Mouse (Mus musculus) heart, embryonic 12.5 days (tissue): ENCODE data around the gene Ssbp4. TPM values are rescaled to one million over a fixed set of nuclear protein-coding genes. Genes with fewer than 3 reads are reported as not detected.

Experiments used
- ATAC-seq: fragments of 200-750 bp; cut with Nextera tagmentation; 2 replicates; pipeline ENCODE4 v1.8.0; 2017; ENCODE audit warnings: moderate TSS enrichment, moderate library complexity; ENCODE audit not compliant: insufficient number of reproducible peaks, low FRiP score
- H3K27ac ChIP-seq: fragments of 300-500 bp; sonication (generic); 2 replicates; pipeline ENCODE4 v1.5.1; 2016; ENCODE audit warnings: mild to moderate bottlenecking, moderate library complexity; ENCODE audit not compliant: poor library complexity, severe bottlenecking
- H3K27me3 ChIP-seq: fragments of 300-500 bp; sonication (generic); replicated peaks from 2 replicates; pipeline ENCODE4 v1.6.1; 2016; ENCODE audit warnings: mild to moderate bottlenecking, moderate library complexity
- H3K36me3 ChIP-seq: fragments of 300-500 bp; sonication (generic); 2 replicates; pipeline ENCODE4 v1.6.1; 2016; ENCODE audit warnings: mild to moderate bottlenecking, moderate library complexity
- H3K4me1 ChIP-seq: fragments of 300-500 bp; sonication (generic); replicated peaks from 2 replicates; pipeline ENCODE4 v1.6.1; 2016; ENCODE audit warnings: mild to moderate bottlenecking
- H3K4me2 ChIP-seq: fragments of 300-500 bp; sonication (generic); 2 replicates; pipeline ENCODE4 v1.6.1; 2016; ENCODE audit warnings: mild to moderate bottlenecking, moderate library complexity
- H3K4me3 ChIP-seq: fragments of 300-500 bp; sonication (generic); 2 replicates; pipeline ENCODE4 v1.5.1; 2016; ENCODE audit warnings: mild to moderate bottlenecking
- H3K9ac ChIP-seq: fragments of 300-500 bp; sonication (generic); 2 replicates; pipeline ENCODE4 v1.6.1; 2016; ENCODE audit warnings: mild to moderate bottlenecking, moderate library complexity
- H3K9me3 ChIP-seq: fragments of 300-500 bp; sonication (generic); replicated peaks from 2 replicates; pipeline ENCODE4 v1.6.1; 2016; ENCODE audit warnings: mild to moderate bottlenecking, moderate library complexity
- WGBS: fragments of 180-500 bp; shearing (Covaris S2); methylation state at CpG from one replicate; pipeline ENCODE4 v1.1.7; 2016; 5-methylcytosine and 5-hydroxymethylcytosine counted together
- polyA plus RNA-seq: library from polyadenylated mRNA; unstranded; fragments of >200 nt; fragmentation: Nextera tagmentation; extraction: Ambion mirVana; gene quantifications from 2 replicates; pipeline ENCODE4 v1.2.1, GENCODE M21; 2016

The Ssbp4 gene
- 76.0 and 78.6 TPM in 2 replicates for polyA plus RNA-seq

DNA sequence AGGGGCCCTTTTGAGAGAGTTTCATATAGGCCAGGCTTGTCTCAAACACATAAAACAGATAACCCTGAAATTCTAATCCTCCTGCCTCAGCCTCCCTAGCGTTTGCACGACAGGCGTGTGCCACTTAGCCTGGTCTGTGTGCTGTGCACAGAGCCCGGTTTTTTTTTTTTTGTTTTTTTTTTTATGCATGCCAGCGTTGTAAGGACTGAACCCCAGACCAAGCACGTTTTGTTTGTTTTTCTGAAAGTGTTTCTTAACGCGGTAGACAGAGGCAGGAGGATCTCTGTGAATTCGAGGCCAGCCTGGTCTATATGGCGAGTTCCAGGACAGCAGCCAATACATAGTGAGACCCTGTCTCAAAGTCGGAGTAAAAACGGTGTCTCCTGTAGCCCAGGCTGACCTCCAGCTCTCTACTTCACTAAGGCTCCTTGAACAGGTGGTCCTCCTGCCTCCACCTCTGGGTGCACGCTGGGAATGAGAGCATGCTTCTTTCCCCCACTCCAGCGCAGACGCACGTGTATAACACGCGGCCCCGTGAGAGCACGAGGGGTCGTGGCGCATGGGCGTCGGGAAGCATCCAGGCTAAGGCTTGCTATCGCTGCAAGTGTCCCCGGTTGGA is at the start of gene Ssbp4:
Gene Ssbp4 (minus strand): TSS at position 124 of the 619 bp plus-strand sequence.
- H3K27me3 ChIP-seq: no peaks in the 10 kb centered on the region
- no peaks in the 10 kb centered on the region for H3K36me3 ChIP-seq
- H3K4me3 ChIP-seq: peak within 1 kb of the TSS; percentile 93
- H3K4me2 ChIP-seq: peak within 1 kb of the TSS; percentile 99
- H3K27ac ChIP-seq: peak within 1 kb of the TSS; percentile 98
- H3K9me3 ChIP-seq: no peaks in the 10 kb centered on the region
- H3K9ac ChIP-seq: peak within 1 kb of the TSS; percentile 97
- ATAC-seq: 0 out of 2 replicates have a peak, but pooled peaks have one; percentile 1
- 5% methylated on average over 26 of the region's 26 CpGs for WGBS
- peaks cover 56% of the 10 kb centered on the region for H3K4me1 ChIP-seq

- peaks cover 37% of the 10 kb centered on the region for H3K36me3 ChIP-seq
- peak overlapping the region; percentile 84; the same call in 1 of the 2 replicates for H3K4me2 ChIP-seq
- H3K27ac ChIP-seq: no peak overlapping the region
- H3K4me3 ChIP-seq: no peak overlapping the region
- no peaks in the 10 kb centered on the region for H3K9me3 ChIP-seq
- H3K27me3 ChIP-seq: no peaks in the 10 kb centered on the region
- ATAC-seq: no peak
- H3K9ac ChIP-seq: peak overlapping the region; percentile 87
- 77% methylated on average over 2 of the region's 2 CpGs for whole genome bisulfite sequencing
- H3K4me1 ChIP-seq: peaks cover 24% of the 10 kb centered on the region
Observed at GRCm38 (mm10) chr8:70657739-70658138, 49.1 kb upstream of the Ssbp4 start.

GRCm38 (mm10) chr8:70657214-70657613 is 48.5 kb upstream of the Ssbp4 start:
- Histone ChIP-seq H3K27ac (no peak overlapping the region), H3K9ac (no peak overlapping the region), H3K4me3 (no peak overlapping the region), H3K4me1 (peaks cover 24% of the 10 kb centered on the region), H3K9me3 (no peaks in the 10 kb centered on the region), H3K36me3 (peaks cover 43% of the 10 kb centered on the region), H3K4me2 (no peak overlapping the region), H3K27me3 (no peaks in the 10 kb centered on the region)
- no peak for ATAC-seq
- 92% methylated on average over 3 of the region's 3 CpGs for WGBS

- Histone ChIP-seq H3K9me3 (no peaks in the 10 kb centered on the region), H3K27ac (no peak overlapping the region), H3K4me3 (no peak overlapping the region), H3K4me1 (peaks cover 24% of the 10 kb centered on the region), H3K4me2 (no peak overlapping the region), H3K27me3 (no peaks in the 10 kb centered on the region), H3K36me3 (peaks cover 52% of the 10 kb centered on the region), H3K9ac (no peak overlapping the region)
- 77% methylated on average over 13 of the region's 13 CpGs for WGBS
- no peak for ATAC-seq
Observed at GRCm38 (mm10) chr8:70656193-70656790, 47.6 kb upstream of the Ssbp4 start.

DNA sequence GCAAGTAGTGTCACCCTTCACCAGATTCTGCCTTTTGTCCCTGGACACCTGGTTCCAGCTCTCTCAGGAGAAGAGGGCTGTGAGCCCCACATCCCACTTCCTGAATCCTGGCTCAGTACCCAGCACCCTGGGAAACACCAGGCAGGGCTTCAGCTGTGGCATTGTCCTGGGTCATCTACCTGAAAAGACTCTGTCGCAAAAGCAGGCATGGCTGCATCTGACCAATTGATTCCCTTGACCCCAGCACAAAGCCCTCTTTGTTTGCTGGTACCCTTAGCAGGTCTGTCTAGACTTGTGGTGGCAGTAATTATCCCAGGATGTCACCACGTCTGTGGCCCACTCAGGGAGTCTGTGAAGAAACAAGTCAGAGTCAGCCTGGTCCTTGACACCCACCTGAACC is 46.8 kb upstream of the Ssbp4 start:
- H3K4me1 ChIP-seq: peaks cover 23% of the 10 kb centered on the region
- H3K4me2 ChIP-seq: no peak overlapping the region
- H3K9ac ChIP-seq: no peak overlapping the region
- peaks cover 60% of the 10 kb centered on the region for H3K36me3 ChIP-seq
- 63% methylated on average over 2 of the region's 2 CpGs for WGBS
- no peak for ATAC-seq
- no peak overlapping the region for H3K27ac ChIP-seq
- H3K27me3 ChIP-seq: no peaks in the 10 kb centered on the region
- no peaks in the 10 kb centered on the region for H3K9me3 ChIP-seq
- H3K4me3 ChIP-seq: no peak overlapping the region

DNA sequence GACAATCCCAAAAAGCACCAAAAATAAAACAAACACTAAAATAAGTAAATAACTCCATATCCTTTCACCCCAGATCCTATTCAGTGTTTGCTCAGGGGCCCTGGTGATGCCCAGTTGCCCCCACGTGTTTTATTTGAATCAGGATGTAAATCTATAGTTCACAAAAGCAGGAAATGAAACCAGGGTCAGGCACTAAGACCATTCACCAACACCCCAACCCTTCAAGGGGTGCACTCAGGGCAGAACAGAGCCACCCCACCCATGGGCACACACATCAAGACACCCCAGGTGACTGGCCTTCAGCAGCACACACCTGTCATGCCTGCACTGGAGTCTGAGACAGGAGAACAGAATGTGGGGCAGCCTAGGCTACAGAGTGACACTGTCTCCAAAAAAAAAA is 45.4 kb upstream of the Ssbp4 start:
- Histone ChIP-seq H3K4me1 (peaks cover 31% of the 10 kb centered on the region), H3K9me3 (no peaks in the 10 kb centered on the region), H3K4me2 (no peak overlapping the region), H3K36me3 (peaks cover 67% of the 10 kb centered on the region), H3K27me3 (no peaks in the 10 kb centered on the region), H3K27ac (no peak overlapping the region), H3K9ac (no peak overlapping the region), H3K4me3 (no peak overlapping the region)
- ATAC-seq: no peak
- 65% methylated on average over 1 of the region's 1 CpGs for WGBS

GRCm38 (mm10) chr8:70653226-70653625 is 44.6 kb upstream of the Ssbp4 start:
- Histone ChIP-seq H3K9me3 (no peaks in the 10 kb centered on the region), H3K4me2 (no peak overlapping the region), H3K27ac (no peak overlapping the region), H3K9ac (no peak overlapping the region), H3K36me3 (peaks cover 67% of the 10 kb centered on the region), H3K4me3 (no peak overlapping the region), H3K4me1 (peaks cover 32% of the 10 kb centered on the region), H3K27me3 (no peaks in the 10 kb centered on the region)
- WGBS: 64% methylated on average over 2 of the region's 2 CpGs
- no peak for ATAC-seq

GRCm38 (mm10) chr8:70650351-70650750 is 41.7 kb upstream of the Ssbp4 start:
- peak overlapping the region; percentile 33; the same call in 1 of the 2 replicates for H3K9ac ChIP-seq
- 93% methylated on average over 17 of the region's 17 CpGs for WGBS
- H3K36me3 ChIP-seq: peaks cover 46% of the 10 kb centered on the region
- H3K4me2 ChIP-seq: no peak overlapping the region
- H3K27ac ChIP-seq: peak overlapping the region; percentile 85; the same call in 1 of the 2 replicates
- no peak for ATAC-seq
- peaks cover 49% of the 10 kb centered on the region for H3K4me1 ChIP-seq
- no peaks in the 10 kb centered on the region for H3K9me3 ChIP-seq
- H3K4me3 ChIP-seq: no peak overlapping the region
- no peaks in the 10 kb centered on the region for H3K27me3 ChIP-seq

GRCm38 (mm10) chr8:70649324-70649723 is 40.7 kb upstream of the Ssbp4 start:
- no peak overlapping the region for H3K4me3 ChIP-seq
- H3K9ac ChIP-seq: no peak overlapping the region
- WGBS: 28% methylated on average over 4 of the region's 4 CpGs
- ATAC-seq: peak; percentile 85
- peaks cover 36% of the 10 kb centered on the region for H3K36me3 ChIP-seq
- H3K9me3 ChIP-seq: no peaks in the 10 kb centered on the region
- peak overlapping the region; percentile 85 for H3K27ac ChIP-seq
- H3K27me3 ChIP-seq: no peaks in the 10 kb centered on the region
- peaks cover 49% of the 10 kb centered on the region for H3K4me1 ChIP-seq
- no peak overlapping the region for H3K4me2 ChIP-seq

DNA sequence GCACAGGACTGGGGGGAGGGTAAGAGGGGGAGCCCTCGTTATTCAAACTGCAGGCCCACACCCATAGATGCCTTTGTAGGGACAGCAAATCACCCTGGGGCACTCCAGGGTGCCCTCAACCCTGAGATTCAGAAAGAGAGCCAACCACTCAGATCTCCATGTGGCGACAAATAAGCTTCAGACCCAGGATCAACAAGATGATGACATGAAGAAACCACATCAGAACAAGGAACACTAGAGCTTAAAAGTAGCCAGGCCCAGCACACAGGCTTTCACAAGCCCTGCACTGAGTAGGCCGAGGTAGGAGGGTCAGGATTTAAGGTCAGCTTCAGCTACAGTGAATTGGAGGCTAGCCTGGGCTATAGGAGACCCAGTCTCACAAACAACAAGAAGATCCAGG is 40.2 kb upstream of the Ssbp4 start:
- no peak overlapping the region for H3K4me2 ChIP-seq
- no peak overlapping the region for H3K4me3 ChIP-seq
- H3K9ac ChIP-seq: peak overlapping the region; percentile 6; the same call in 1 of the 2 replicates
- H3K27ac ChIP-seq: peak overlapping the region; percentile 85
- H3K9me3 ChIP-seq: no peaks in the 10 kb centered on the region
- H3K27me3 ChIP-seq: no peaks in the 10 kb centered on the region
- 57% methylated on average over 3 of the region's 3 CpGs for WGBS
- no peak; the same call in 1 of the 2 replicates for ATAC-seq
- peaks cover 36% of the 10 kb centered on the region for H3K36me3 ChIP-seq
- H3K4me1 ChIP-seq: peaks cover 49% of the 10 kb centered on the region

DNA sequence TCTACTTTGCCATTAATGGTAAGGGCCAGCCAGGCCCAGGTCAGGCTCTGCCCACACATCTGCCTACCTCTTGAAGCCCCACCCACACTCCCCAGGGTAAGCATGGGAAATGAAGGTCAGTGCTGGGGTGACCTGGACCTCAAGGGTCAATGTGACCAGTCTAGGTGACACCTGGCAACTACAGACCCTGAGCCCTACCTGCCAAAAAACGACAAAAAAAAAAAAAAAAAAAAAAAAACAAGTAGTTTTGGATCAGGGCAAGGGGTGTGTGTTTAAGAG is 39.4 kb upstream of the Ssbp4 start:
- Histone ChIP-seq H3K4me1 (peaks cover 49% of the 10 kb centered on the region), H3K4me3 (no peak overlapping the region), H3K36me3 (peaks cover 32% of the 10 kb centered on the region), H3K27me3 (no peaks in the 10 kb centered on the region), H3K4me2 (no peak overlapping the region), H3K9me3 (no peaks in the 10 kb centered on the region), H3K27ac (peak overlapping the region; percentile 87), H3K9ac (no peak overlapping the region)
- 32% methylated on average over 1 of the region's 1 CpGs for WGBS
- ATAC-seq: no peak
